Comparison of ENCODE assay signal across 8 mouse cellular contexts in genomic region chr10:12911981-12912530, GRCm38 (mm10). TPM values are rescaled to one million over a fixed set of nuclear protein-coding genes. Genes with fewer than 3 reads are reported as not detected.
DNase-seq lines count a peak whose midpoint lies in the region; ATAC-seq and TF ChIP-seq lines count a peak whose summit lies in the region.

No protein-coding gene starts in this region.

- no peak overlapping the region for H3K27ac ChIP-seq in kidney, adult 2 months (ENCODE audit: insufficient read depth, low read depth, low read length)
- peak overlapping the region; percentile 84 for H3K27ac ChIP-seq in heart, embryonic 13.5 days (replicated peaks)

- H3K36me3 ChIP-seq in kidney, adult 2 months (ENCODE audit: control insufficient read depth, insufficient read depth, low read length), result no peaks in the 10 kb centered on the region
- no peaks in the 10 kb centered on the region for H3K36me3 ChIP-seq in heart, embryonic 13.5 days

- TF ChIP-seq CTCF in kidney, adult 2 months (conservative IDR thresholded peaks at IDR 0.05; ENCODE audit: insufficient read depth, insufficient read length, low read depth, low read length), result no peak

- peak; percentile 70 for ATAC-seq in common myeloid progenitor, adult 5-6 weeks (replicated peaks; ENCODE audit: low read depth, poor library complexity, severe bottlenecking)
- no peak; the same call in 1 of the 2 replicates for ATAC-seq in heart, embryonic 13.5 days (ENCODE audit: extremely low read depth, insufficient number of reproducible peaks, low FRiP score, low TSS enrichment)
- ATAC-seq in megakaryocyte, adult 5-6 weeks (ENCODE audit: poor library complexity, severe bottlenecking), result peak; percentile 45

- peak overlapping the region; percentile 65 for H3K4me2 ChIP-seq in heart, embryonic 13.5 days

- no peaks in the 10 kb centered on the region for H3K4me1 ChIP-seq in kidney, adult 2 months (ENCODE audit: control insufficient read depth, insufficient read depth, low read length)
- peaks cover 19% of the 10 kb centered on the region for H3K4me1 ChIP-seq in heart, embryonic 13.5 days

- H3K27me3 ChIP-seq in kidney, adult 2 months (replicated peaks; ENCODE audit: control insufficient read depth, insufficient read depth, low read length), result no peaks in the 10 kb centered on the region
- H3K27me3 ChIP-seq in heart, embryonic 13.5 days (replicated peaks), result no peaks in the 10 kb centered on the region

- H3K4me3 ChIP-seq in kidney, adult 2 months (ENCODE audit: insufficient read depth, low read depth, low read length), result peak overlapping the region; percentile 22; the same call in 1 of the 2 replicates
- peak overlapping the region; percentile 31 for H3K4me3 ChIP-seq in heart, embryonic 13.5 days

- peak; percentile 24 for DNase-seq in kidney, adult 2 months
- no peak for DNase-seq in kidney, adult 9 months
- peak; percentile 7 for DNase-seq in layer of hippocampus, adult 9-11 months
- DNase-seq in testis, postnatal 10 days (ENCODE audit: low spot score), result peak; percentile 73
- no peak for DNase-seq in embryo, embryonic 10 days (ENCODE audit: low spot score)

- peak overlapping the region; percentile 72 for H3K9ac ChIP-seq in heart, embryonic 13.5 days

- 30% methylated on average over 11 of the region's 11 CpGs for WGBS in kidney, adult 2 months
- WGBS in heart, embryonic 13.5 days, result 14% methylated on average over 11 of the region's 11 CpGs

- H3K9me3 ChIP-seq in heart, embryonic 13.5 days, result no peaks in the 10 kb centered on the region

- no peak for TF ChIP-seq POLR2A in kidney, adult 2 months (IDR thresholded peaks at IDR 0.05; ENCODE audit: low read depth, low read length)

RNA-seq across cellular contexts. Expression of gene Utrn, which starts 42.9 kb away (rescaled TPM):
- polyA plus RNA-seq in kidney, adult 2 months (2012; rRNA removed), result 20.8 and 21.1 TPM in 2 replicates
- total RNA-seq in common myeloid progenitor, adult 5-6 weeks (2017), result 45.9 and 46.5 TPM in 2 replicates
- polyA plus RNA-seq in heart, embryonic 13.5 days (2015; fragmentation: Nextera tagmentation; extraction: Ambion mirVana), result 55.0 and 55.8 TPM in 2 replicates
- 50.0 and 52.5 TPM in 2 replicates for total RNA-seq in megakaryocyte, adult 5-6 weeks (2015)
- 36.1 and 42.4 TPM in 2 replicates for total RNA-seq in megakaryocyte, adult 5-6 weeks (2017)

RNA-seq across cellular contexts. Expression of gene Stx11, which starts 52.0 kb away (rescaled TPM):
- 1.4 and 1.5 TPM in 2 replicates for polyA plus RNA-seq in kidney, adult 2 months (2012; rRNA removed)
- 8.2 and 9.4 TPM in 2 replicates for total RNA-seq in common myeloid progenitor, adult 5-6 weeks (2017)
- 2.9 and 5.0 TPM in 2 replicates for polyA plus RNA-seq in heart, embryonic 13.5 days (2015; fragmentation: Nextera tagmentation; extraction: Ambion mirVana)
- total RNA-seq in megakaryocyte, adult 5-6 weeks (2015), result 41.9 and 44.6 TPM in 2 replicates
- total RNA-seq in megakaryocyte, adult 5-6 weeks (2017), result 36.0 and 46.8 TPM in 2 replicates

Comparison
In these comparisons a context has a peak if more than half of its experiments do, and no peak if none do; other contexts are left out.
1. DNase-seq: peak in kidney, adult 2 months (single experiment), layer of hippocampus, adult 9-11 months (single experiment) and testis, postnatal 10 days (single experiment); none in kidney, adult 9 months (single experiment) and embryo, embryonic 10 days (single experiment).